Mouse (Mus musculus): ENCODE results near the gene Lcmt1. TPM values are rescaled to one million over a fixed set of nuclear protein-coding genes. Genes with fewer than 3 reads are reported as not detected.

Lcmt1 gene
- polyA plus RNA-seq, 1 experiment: 17.8 TPM

DNA sequence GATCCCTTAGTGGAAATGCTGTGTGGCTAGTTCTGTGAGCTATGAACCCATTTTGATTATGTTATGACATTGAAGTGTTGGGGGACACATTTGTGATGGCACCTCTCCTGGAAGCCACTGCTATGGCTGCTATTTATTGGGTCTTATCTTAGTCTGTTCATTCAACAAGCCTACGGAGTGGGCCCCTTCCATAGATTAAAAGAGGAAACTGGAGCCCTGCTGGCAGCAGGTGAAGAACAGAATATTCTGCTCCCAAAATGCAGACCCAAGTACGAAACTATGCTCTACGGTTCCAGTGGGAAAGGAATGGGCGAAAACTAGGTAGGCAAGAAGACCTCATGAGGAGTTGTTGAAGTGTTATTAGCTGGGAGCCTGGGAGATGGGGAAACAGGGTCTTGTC, 88.7 kb downstream of the Lcmt1 start:
- no peak overlapping the region for H3K4me3 ChIP-seq (replicated peaks; ENCODE audit: extremely low read depth, low read depth, low read length)
- H3K4me1 ChIP-seq (ENCODE audit: control insufficient read depth, insufficient read depth, low read length): no peaks in the 10 kb centered on the region
- TF ChIP-seq POLR2A (IDR thresholded peaks at IDR 0.05; ENCODE audit: borderline replicate concordance, extremely low read depth, low read depth, low read length) (no peak), CTCF (IDR thresholded peaks at IDR 0.05; ENCODE audit: insufficient read depth, low read length) (no peak)
- WGBS: 85% methylated on average over 4 of the region's 4 CpGs
- no peak for DNase-seq

DNA sequence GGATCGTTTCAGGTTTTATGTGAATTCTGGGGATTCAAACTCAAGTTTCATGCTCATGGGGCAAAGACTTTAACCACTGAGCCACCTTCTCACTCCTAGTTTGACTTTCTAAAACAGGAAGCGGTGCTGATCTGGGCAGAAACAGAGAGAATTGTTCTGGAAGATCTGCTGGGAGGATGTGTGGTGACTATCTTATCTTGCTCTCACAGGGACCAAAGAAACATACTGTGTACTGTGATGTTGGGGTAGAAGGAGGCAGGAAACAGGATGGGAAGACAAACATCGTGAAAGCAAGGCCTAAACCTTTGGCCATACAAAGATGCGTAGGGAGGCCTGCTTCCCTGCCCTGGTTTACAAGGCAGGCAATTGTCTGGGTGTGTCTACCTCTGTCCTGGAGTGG, 89.7 kb downstream of the Lcmt1 start:
- DNase-seq: no peak
- TF ChIP-seq CTCF (IDR thresholded peaks at IDR 0.05; ENCODE audit: insufficient read depth, low read length): no peak
- TF ChIP-seq POLR2A (IDR thresholded peaks at IDR 0.05; ENCODE audit: borderline replicate concordance, extremely low read depth, low read depth, low read length): no peak
- Histone ChIP-seq H3K4me3 (replicated peaks; ENCODE audit: extremely low read depth, low read depth, low read length) (no peak overlapping the region), H3K4me1 (ENCODE audit: control insufficient read depth, insufficient read depth, low read length) (no peaks in the 10 kb centered on the region)
- 62% methylated on average over 4 of the region's 4 CpGs for WGBS

GRCm38 (mm10) chr7:123461316-123461715, 91.7 kb downstream of the Lcmt1 start:
- DNase-seq: no peak
- H3K4me3 ChIP-seq (replicated peaks; ENCODE audit: extremely low read depth, low read depth, low read length): no peak overlapping the region
- TF ChIP-seq POLR2A (IDR thresholded peaks at IDR 0.05; ENCODE audit: borderline replicate concordance, extremely low read depth, low read depth, low read length): no peak
- TF ChIP-seq CTCF (IDR thresholded peaks at IDR 0.05; ENCODE audit: insufficient read depth, low read length): no peak
- H3K4me1 ChIP-seq (ENCODE audit: control insufficient read depth, insufficient read depth, low read length): no peaks in the 10 kb centered on the region
- 95% methylated on average over 4 of the region's 4 CpGs for WGBS

DNA sequence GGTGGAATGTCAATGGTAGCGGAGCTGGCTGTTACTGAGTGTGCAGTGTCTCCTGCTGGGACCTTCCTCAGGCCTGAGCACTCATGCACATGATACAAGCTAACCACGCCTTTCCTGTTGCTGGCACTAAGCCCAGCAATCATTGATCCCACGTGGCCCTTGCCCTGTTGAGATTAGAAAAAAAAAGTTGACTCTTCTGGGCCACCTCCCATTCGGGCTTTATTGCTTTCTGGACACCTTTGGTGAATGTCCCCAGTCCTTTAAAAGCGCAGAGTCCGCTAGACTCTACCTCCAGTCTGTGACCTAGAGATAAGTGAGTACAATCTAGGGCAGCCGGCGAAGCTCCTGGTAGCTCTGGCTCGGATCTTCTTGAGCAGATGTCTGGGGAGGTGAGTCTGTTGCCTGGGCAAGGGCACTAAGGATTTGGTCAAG, 92.5 kb downstream of the Lcmt1 start, which contains the start of gene Aqp8:
Gene Aqp8, plus strand, starts transcription at position 222 of the 432 bp plus-strand sequence.
- TF ChIP-seq POLR2A (IDR thresholded peaks at IDR 0.05; ENCODE audit: borderline replicate concordance, extremely low read depth, low read depth, low read length): no peak
- no peak for TF ChIP-seq CTCF (IDR thresholded peaks at IDR 0.05; ENCODE audit: insufficient read depth, low read length)
- Histone ChIP-seq H3K4me1 (ENCODE audit: control insufficient read depth, insufficient read depth, low read length) (no peaks in the 10 kb centered on the region), H3K4me3 (replicated peaks; ENCODE audit: extremely low read depth, low read depth, low read length) (no peak within 1 kb of the TSS)
- 52% methylated on average over 9 of the region's 9 CpGs for WGBS
- DNase-seq: peak; percentile 21

GRCm38 (mm10) chr7:123463569-123463968, 94.0 kb downstream of the Lcmt1 start:
- 71% methylated on average over 4 of the region's 4 CpGs for WGBS
- H3K4me1 ChIP-seq (ENCODE audit: control insufficient read depth, insufficient read depth, low read length): no peaks in the 10 kb centered on the region
- no peak for DNase-seq
- no peak overlapping the region for H3K4me3 ChIP-seq (replicated peaks; ENCODE audit: extremely low read depth, low read depth, low read length)
- no peak for TF ChIP-seq CTCF (IDR thresholded peaks at IDR 0.05; ENCODE audit: insufficient read depth, low read length)

DNA sequence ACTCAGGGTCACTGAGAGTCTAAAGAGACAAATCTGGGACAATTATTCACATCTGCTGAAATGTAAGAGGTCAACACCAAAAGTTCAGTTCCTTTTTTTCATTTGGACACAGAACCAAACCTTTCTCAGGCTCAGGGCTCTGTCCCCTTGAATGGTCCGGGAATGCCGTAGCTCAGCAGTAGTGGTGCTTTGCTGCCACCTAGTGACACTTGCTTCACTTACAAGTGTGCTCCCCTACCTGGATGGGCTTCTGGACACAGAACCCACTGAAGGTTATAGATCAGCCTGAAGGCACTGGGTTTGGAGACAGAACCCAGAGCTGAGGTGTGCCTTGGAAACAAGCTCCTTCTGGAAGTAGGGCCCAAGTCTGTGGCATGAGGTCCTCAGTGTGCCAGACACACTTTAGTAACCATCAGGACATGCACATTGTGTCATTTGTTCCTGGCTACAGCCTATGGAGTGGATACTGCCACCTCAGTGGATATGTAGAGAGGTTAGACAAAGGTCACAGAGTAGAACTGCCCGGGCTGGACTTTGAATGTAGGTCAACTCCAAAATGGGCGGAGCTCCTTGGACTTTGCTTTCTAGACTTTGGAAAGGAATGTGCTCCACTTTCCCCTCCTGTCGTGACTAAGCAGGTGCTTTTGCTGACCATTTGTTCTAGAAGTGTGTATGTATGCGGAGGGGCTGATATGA, 96.3 kb downstream of the Lcmt1 start:
- Histone ChIP-seq H3K4me1 (ENCODE audit: control insufficient read depth, insufficient read depth, low read length) (no peaks in the 10 kb centered on the region), H3K4me3 (replicated peaks; ENCODE audit: extremely low read depth, low read depth, low read length) (no peak overlapping the region)
- 23% methylated on average over 6 of the region's 6 CpGs for WGBS
- DNase-seq: peak; percentile 63
- TF ChIP-seq CTCF (IDR thresholded peaks at IDR 0.05; ENCODE audit: insufficient read depth, low read length) (peak; percentile 99), POLR2A (IDR thresholded peaks at IDR 0.05; ENCODE audit: borderline replicate concordance, extremely low read depth, low read depth, low read length) (no peak)

DNA sequence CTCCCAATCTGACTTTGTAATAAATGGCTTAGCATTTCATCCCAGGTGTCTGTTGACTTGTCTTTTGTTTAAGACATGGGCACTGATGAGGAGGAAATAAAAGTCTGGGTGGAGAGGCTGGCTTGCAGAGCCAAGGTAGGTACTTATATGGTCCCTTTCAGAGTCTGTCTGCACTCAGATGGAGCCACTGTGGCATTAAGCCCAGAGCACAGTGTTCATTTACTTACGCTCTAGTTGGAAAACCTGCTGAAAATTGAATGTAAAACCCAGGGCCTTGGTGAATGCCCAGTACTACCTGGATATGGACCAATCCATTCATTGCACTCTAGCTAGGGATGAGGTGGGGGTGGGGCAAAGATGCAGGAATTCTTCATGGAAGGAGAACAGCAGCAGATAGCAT, 98.4 kb downstream of the Lcmt1 start:
- no peak for DNase-seq
- WGBS: 90% methylated on average over 1 of the region's 1 CpGs
- Histone ChIP-seq H3K4me3 (replicated peaks; ENCODE audit: extremely low read depth, low read depth, low read length) (no peak overlapping the region), H3K4me1 (ENCODE audit: control insufficient read depth, insufficient read depth, low read length) (no peaks in the 10 kb centered on the region)
- no peak for TF ChIP-seq POLR2A (IDR thresholded peaks at IDR 0.05; ENCODE audit: borderline replicate concordance, extremely low read depth, low read depth, low read length)
- no peak for TF ChIP-seq CTCF (IDR thresholded peaks at IDR 0.05; ENCODE audit: insufficient read depth, low read length)

Other genes with a start within 250 kb of the Lcmt1 start
- gene Tnrc6a, start 245.9 kb upstream of the Lcmt1 start, polyA plus RNA-seq (2012; rRNA removed): 30.5 and 33.2 TPM in 2 replicates
- 0.17 and 1.2 TPM in 2 replicates for gene Slc5a11, start 155.0 kb upstream of the Lcmt1 start, polyA plus RNA-seq (2012; rRNA removed)
- gene Arhgap17, start 131 bp downstream of the Lcmt1 start, polyA plus RNA-seq (2012; rRNA removed): 28.5 and 35.3 TPM in 2 replicates
- gene Aqp8, start 92.5 kb downstream of the Lcmt1 start, polyA plus RNA-seq (2012; rRNA removed): 0.13 and 2.1 TPM in 2 replicates
- gene Zkscan2, start 130.7 kb downstream of the Lcmt1 start, polyA plus RNA-seq (2012; rRNA removed): 0.15 TPM in 2 replicates